ENCODE assay signal across 10 mouse cellular contexts in genomic region chr11:106394055-106394454, GRCm38 (mm10). TPM values are rescaled to one million over a fixed set of nuclear protein-coding genes. Genes with fewer than 3 reads are reported as not detected.
DNase-seq lines count a peak whose midpoint lies in the region; ATAC-seq and TF ChIP-seq lines count a peak whose summit lies in the region.
"Not testable (repeated sequence)": the region's sequence is repeated elsewhere in the genome, so short reads cannot be mapped to it uniquely, and the experiment has no call there.
"Had no signal": no experiment of that assay in that cellular context is flagged by ENCODE, and none has a peak within 500 bp of the region (broad histone marks: within the 10 kb centered on the region; RNA-seq: fewer than 3 reads in every experiment).

No protein-coding gene starts in this region.

- H3K9ac ChIP-seq in liver, embryonic 12.5 days; liver, embryonic 14.5 days (replicated peaks); liver, embryonic 15.5 days: not testable (repeated sequence)
- peak overlapping the region; percentile 36; the same call in 1 of the 2 replicates for H3K9ac ChIP-seq in liver, embryonic 13.5 days

- H3K4me1 ChIP-seq in liver, embryonic 12.5 days: peaks cover 47% of the 10 kb centered on the region
- peaks cover 49% of the 10 kb centered on the region for H3K4me1 ChIP-seq in liver, embryonic 13.5 days (replicated peaks)
- peaks cover 20 to 24% of the 10 kb centered on the region in 2 experiments for H3K4me1 ChIP-seq in liver, embryonic 14.5 days (replicated peaks; ENCODE audit: control insufficient read depth in 2 of 2, insufficient read depth in 2 of 2, low read length in 1 of 2)
- peaks cover 39% of the 10 kb centered on the region for H3K4me1 ChIP-seq in liver, embryonic 15.5 days (replicated peaks)

- not testable (repeated sequence) for H3K4me3 ChIP-seq in liver, embryonic 12.5 days; liver, embryonic 13.5 days (replicated peaks); liver, embryonic 14.5 days (ENCODE audit: insufficient read depth in 1 of 2, low read depth in 2 of 2, low read length in 2 of 2); liver, embryonic 15.5 days (replicated peaks)

- WGBS in liver, embryonic 12.5 days (ENCODE audit: insufficient replicate concordance): 56% methylated on average over 2 of the region's 2 CpGs
- whole genome bisulfite sequencing in liver, embryonic 13.5 days (ENCODE audit: insufficient replicate concordance): 40% methylated on average over 2 of the region's 2 CpGs
- 43% methylated on average over 2 of the region's 2 CpGs for WGBS in liver, embryonic 14.5 days (ENCODE audit: insufficient replicate concordance)
- 45% methylated on average over 2 of the region's 2 CpGs for WGBS in liver, embryonic 15.5 days (ENCODE audit: insufficient replicate concordance)

- not testable (repeated sequence) for TF ChIP-seq CTCF in liver, embryonic 14.5 days (IDR thresholded peaks at IDR 0.05; ENCODE audit: low read depth)

- H3K36me3 ChIP-seq in liver, embryonic 12.5 days: peaks cover 38% of the 10 kb centered on the region
- peaks cover 11% of the 10 kb centered on the region for H3K36me3 ChIP-seq in liver, embryonic 13.5 days
- not testable (repeated sequence) for H3K36me3 ChIP-seq in liver, embryonic 14.5 days (replicated peaks; ENCODE audit: control insufficient read depth, insufficient read depth, low read depth)
- H3K36me3 ChIP-seq in liver, embryonic 15.5 days (replicated peaks): peaks cover 29% of the 10 kb centered on the region

- H3K27ac ChIP-seq in liver, embryonic 12.5 days: peak overlapping the region; percentile 70
- H3K27ac ChIP-seq in liver, embryonic 13.5 days: peak overlapping the region; percentile 78
- H3K27ac ChIP-seq in liver, embryonic 14.5 days: not testable (repeated sequence)
- peak overlapping the region; percentile 68; the same call in 1 of the 2 replicates for H3K27ac ChIP-seq in liver, embryonic 15.5 days (replicated peaks)

- H3K9me3 ChIP-seq in liver, embryonic 12.5 days (replicated peaks); liver, embryonic 13.5 days (replicated peaks); liver, embryonic 14.5 days (ENCODE audit: control insufficient read depth, low read length); liver, embryonic 15.5 days (replicated peaks): not testable (repeated sequence)

- peak; percentile 53 for DNase-seq in liver
- DNase-seq in liver, embryonic 13.5 days: peak; percentile 22
- not testable (repeated sequence) for DNase-seq in liver, embryonic 14.5 days (ENCODE audit: low read depth in 3 of 3, low spot score in 3 of 3)

- TF ChIP-seq EP300 in liver, embryonic 14.5 days (IDR thresholded peaks at IDR 0.05; ENCODE audit: low read depth): not testable (repeated sequence)

- not testable (repeated sequence) for H3K27me3 ChIP-seq in liver, embryonic 12.5 days (replicated peaks); liver, embryonic 13.5 days; liver, embryonic 14.5 days (ENCODE audit: control insufficient read depth, insufficient read depth, low read length); liver, embryonic 15.5 days

- peak overlapping the region; percentile 29 for H3K4me2 ChIP-seq in liver, embryonic 12.5 days
- peak overlapping the region; percentile 19 for H3K4me2 ChIP-seq in liver, embryonic 13.5 days
- H3K4me2 ChIP-seq in liver, embryonic 14.5 days (ENCODE audit: low read depth): 0 out of 2 replicates have a peak overlapping the region, but pooled peaks have one; percentile 11
- H3K4me2 ChIP-seq in liver, embryonic 15.5 days: 0 out of 2 replicates have a peak overlapping the region, but pooled peaks have one; percentile 6

- ATAC-seq in liver, embryonic 12.5 days: peak; percentile 66
- ATAC-seq in liver, embryonic 13.5 days (ENCODE audit: low read depth): peak; percentile 72
- peak; percentile 58 for ATAC-seq in liver, embryonic 14.5 days (ENCODE audit: insufficient read depth)
- peak; percentile 41; the same call in 1 of the 2 replicates for ATAC-seq in liver, embryonic 15.5 days (ENCODE audit: insufficient read depth)

RNA-seq across cellular contexts. Expression of gene Icam2, which starts 6.2 kb away (rescaled TPM):
- 22.8 and 23.1 TPM in 2 replicates for polyA plus RNA-seq in liver, embryonic 12.5 days (2016; fragmentation: Nextera tagmentation; extraction: Ambion mirVana)
- 18.6 and 19.5 TPM in 2 replicates for polyA plus RNA-seq in liver, embryonic 13.5 days (2015; fragmentation: Nextera tagmentation; extraction: Ambion mirVana)
- 9.4 and 13.0 TPM in 2 replicates for polyA plus RNA-seq in liver, embryonic 14.5 days (2012; rRNA removed)
- polyA plus RNA-seq in liver, embryonic 14.5 days (2014; fragmentation: Nextera tagmentation; extraction: Ambion mirVana): 12.1 and 16.3 TPM in 2 replicates
- 13.4 and 16.4 TPM in 2 replicates for polyA plus RNA-seq in liver, embryonic 15.5 days (2015; fragmentation: Nextera tagmentation; extraction: Ambion mirVana)
- polyA plus RNA-seq: C2C12, Patski had no signal

RNA-seq across cellular contexts. Expression of gene Prr29, which starts 28.8 kb away (rescaled TPM):
- not detected in 2 replicates for polyA plus RNA-seq in liver, embryonic 12.5 days (2016; fragmentation: Nextera tagmentation; extraction: Ambion mirVana)
- not detected in 2 replicates for polyA plus RNA-seq in liver, embryonic 13.5 days (2015; fragmentation: Nextera tagmentation; extraction: Ambion mirVana)
- not detected in 2 replicates for polyA plus RNA-seq in liver, embryonic 14.5 days (2012; rRNA removed)
- polyA plus RNA-seq in liver, embryonic 14.5 days (2014; fragmentation: Nextera tagmentation; extraction: Ambion mirVana): not detected in 2 replicates
- not detected in 2 replicates for polyA plus RNA-seq in liver, embryonic 15.5 days (2015; fragmentation: Nextera tagmentation; extraction: Ambion mirVana)
- polyA plus RNA-seq: adrenal gland, adult 2 months; brain, embryonic 14.5 days; C2C12; Patski had no signal

RNA-seq across cellular contexts. Expression of gene Scn4a, which starts 41.0 kb away (rescaled TPM):
- 0.02 TPM in 1 of 2 replicates, not detected in the other for polyA plus RNA-seq in liver, embryonic 12.5 days (2016; fragmentation: Nextera tagmentation; extraction: Ambion mirVana)
- polyA plus RNA-seq in liver, embryonic 13.5 days (2015; fragmentation: Nextera tagmentation; extraction: Ambion mirVana): 0.02 TPM in 1 of 2 replicates, not detected in the other
- 0.01 and 0.02 TPM in 2 replicates for polyA plus RNA-seq in liver, embryonic 14.5 days (2012; rRNA removed)
- not detected in 2 replicates for polyA plus RNA-seq in liver, embryonic 14.5 days (2014; fragmentation: Nextera tagmentation; extraction: Ambion mirVana)
- polyA plus RNA-seq in liver, embryonic 15.5 days (2015; fragmentation: Nextera tagmentation; extraction: Ambion mirVana): 0.03 and 0.24 TPM in 2 replicates
- polyA plus RNA-seq: G1E had no signal
